Comparison of ENCODE assay signal across 11 mouse cellular contexts in genomic region chr12:70611891-70612290, GRCm38 (mm10).
DNase-seq lines count a peak whose midpoint lies in the region; ATAC-seq and TF ChIP-seq lines count a peak whose summit lies in the region.
"Had no signal": no experiment of that assay in that cellular context is flagged by ENCODE, and none has a peak within 500 bp of the region (broad histone marks: within the 10 kb centered on the region; RNA-seq: fewer than 3 reads in every experiment).

No protein-coding gene starts in this region.

- DNase-seq in kidney, adult 11 months: peak; percentile 42
- peak; percentile 50 for DNase-seq in heart, postnatal 25 days (ENCODE audit: low spot score)
- peak; percentile 41 to 65 for DNase-seq in kidney, postnatal 25 days
- no peak for DNase-seq in cerebellum, adult 11 months
- no peak for DNase-seq in c-Kit-positive CD71-positive TER-119-positive erythroid progenitor cells, embryonic 14.5 days (ENCODE audit: low spot score)
- DNase-seq in left cerebral cortex, adult 9 months (ENCODE audit: low spot score in 2 of 2): no peak
- DNase-seq: gastrocnemius, postnatal 36 days had no signal

- TF ChIP-seq CTCF in testis, adult 2 months (IDR thresholded peaks at IDR 0.05; ENCODE audit: control insufficient read depth, insufficient read depth, insufficient replicate concordance, low read depth, low read length): no peak

- no peak overlapping the region for H3K4me2 ChIP-seq in kidney, embryonic 14.5 days (replicated peaks; ENCODE audit: low read depth, low read length)
- H3K4me2 ChIP-seq: forebrain, embryonic 15.5 days; limb, embryonic 15.5 days had no signal

- peaks cover 3% of the 10 kb centered on the region; the same call in 1 of the 2 replicates for H3K4me1 ChIP-seq in kidney, embryonic 14.5 days (ENCODE audit: control insufficient read depth, insufficient read depth, low read length)
- H3K4me1 ChIP-seq in testis, adult 2 months (ENCODE audit: control insufficient read depth, insufficient read depth, low read length): no peaks in the 10 kb centered on the region
- H3K4me1 ChIP-seq: forebrain, embryonic 15.5 days had no signal

- intact Hi-C loops in heart, postnatal 25 days (cut with DNase I): no loop called here

- no peak overlapping the region for H3K27ac ChIP-seq in kidney, embryonic 14.5 days (ENCODE audit: low read depth, low read length)
- H3K27ac ChIP-seq in testis, adult 2 months (ENCODE audit: control insufficient read depth, insufficient read depth, low read depth, low read length): 0 out of 2 replicates have a peak overlapping the region, but pooled peaks have one; percentile 15
- H3K27ac ChIP-seq: forebrain, embryonic 15.5 days; limb, embryonic 15.5 days had no signal

- H3K36me3 ChIP-seq in kidney, embryonic 14.5 days (ENCODE audit: control insufficient read depth, insufficient read depth, low read length): no peaks in the 10 kb centered on the region
- H3K36me3 ChIP-seq in testis, adult 2 months (ENCODE audit: control insufficient read depth, insufficient read depth, low read length): no peaks in the 10 kb centered on the region
- H3K36me3 ChIP-seq: forebrain, embryonic 15.5 days; limb, embryonic 15.5 days had no signal

- H3K4me3 ChIP-seq in kidney, embryonic 14.5 days (ENCODE audit: low read length): no peak overlapping the region
- H3K4me3 ChIP-seq in testis, adult 2 months (ENCODE audit: control insufficient read depth, low read depth, low read length): no peak overlapping the region
- H3K4me3 ChIP-seq: forebrain, embryonic 15.5 days; limb, embryonic 15.5 days had no signal

- H3K9ac ChIP-seq in kidney, embryonic 14.5 days (ENCODE audit: low read depth, low read length): no peak overlapping the region
- H3K9ac ChIP-seq: forebrain, embryonic 15.5 days; limb, embryonic 15.5 days had no signal

- ATAC-seq in kidney, embryonic 14.5 days (ENCODE audit: low FRiP score, low TSS enrichment): no peak
- ATAC-seq: forebrain, embryonic 15.5 days had no signal

- no peak for TF ChIP-seq POLR2A in testis, adult 2 months (IDR thresholded peaks at IDR 0.05; ENCODE audit: control insufficient read depth, low read depth, low read length)

- H3K9me3 ChIP-seq in kidney, embryonic 14.5 days (ENCODE audit: control insufficient read depth, low read length): no peaks in the 10 kb centered on the region
- H3K9me3 ChIP-seq: forebrain, embryonic 15.5 days; limb, embryonic 15.5 days had no signal

- 50% methylated on average over 5 of the region's 5 CpGs for WGBS in kidney, embryonic 14.5 days

- no peaks in the 10 kb centered on the region for H3K27me3 ChIP-seq in kidney, embryonic 14.5 days (ENCODE audit: control insufficient read depth, insufficient read depth, low read length)
- H3K27me3 ChIP-seq in testis, adult 2 months (ENCODE audit: control insufficient read depth, insufficient read depth, low read length): no peaks in the 10 kb centered on the region
- H3K27me3 ChIP-seq: forebrain, embryonic 15.5 days; limb, embryonic 15.5 days had no signal

Comparison
In these comparisons a context has a peak if more than half of its experiments do, and no peak if none do; other contexts are left out.
1. DNase-seq: peak in kidney, adult 11 months (single experiment), heart, postnatal 25 days (single experiment) and kidney, postnatal 25 days (2 of 2); none in cerebellum, adult 11 months (single experiment), c-Kit-positive CD71-positive TER-119-positive erythroid progenitor cells, embryonic 14.5 days (single experiment) and left cerebral cortex, adult 9 months (0 of 2).